Mouse (Mus musculus): Measurements from ENCODE around the gene Akna. TPM values are rescaled to one million over a fixed set of nuclear protein-coding genes. Genes with fewer than 3 reads are reported as not detected.

Gene Akna
- total RNA-seq, 2 experiments from 2014 or later = 3.4 TPM

DNA sequence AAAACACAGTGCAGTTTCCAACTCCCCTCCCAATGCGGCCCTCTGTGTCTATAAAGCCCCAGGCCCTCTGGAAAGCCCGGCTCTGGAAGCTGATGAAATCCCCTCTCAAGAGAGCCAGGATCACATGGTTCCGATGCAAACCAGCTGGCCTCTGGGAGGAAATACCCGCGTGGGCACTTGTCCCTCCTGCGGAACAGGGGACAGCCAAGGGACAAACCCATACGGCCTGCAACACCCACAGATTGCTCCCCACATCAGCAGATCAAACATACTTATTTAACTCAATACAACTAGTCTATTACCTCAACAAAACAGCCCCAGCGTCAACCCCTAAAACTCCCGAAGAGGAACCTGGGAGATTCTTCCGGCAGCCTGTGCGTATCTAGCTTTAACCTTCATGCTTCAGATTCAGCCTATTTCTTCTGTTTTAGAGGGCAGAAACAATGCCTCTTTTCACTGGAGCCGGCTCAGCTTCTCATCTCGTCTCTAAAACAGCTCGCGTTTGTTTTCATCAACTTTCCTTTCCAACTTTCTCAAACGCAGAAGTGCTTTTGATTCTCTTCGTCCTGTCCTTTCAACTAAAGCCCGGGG, 6.3 kb upstream of the Akna start:
- no peak for TF ChIP-seq CTCF (IDR thresholded peaks at IDR 0.05)
- H3K4me3 ChIP-seq = peak overlapping the region; percentile 64
- peak overlapping the region; percentile 9 for H3K27ac ChIP-seq
- intact Hi-C loops (cut with DNase I) = loop anchor here (5.0 kb wide), 1 partner anchor 227 kb away; no protein-coding TSS in a partner anchor
- DNase-seq (ENCODE audit: extremely low spot score in 1 of 2, low spot score in 2 of 2) = no peak

GRCm38 (mm10) chr4:63408649-63409048, 5.5 kb upstream of the Akna start:
- peak; percentile 79 for TF ChIP-seq CTCF (IDR thresholded peaks at IDR 0.05)
- Histone ChIP-seq H3K27ac (no peak overlapping the region), H3K4me3 (no peak overlapping the region)
- intact Hi-C loops (cut with DNase I) = loop anchor here (1.0 to 5.0 kb wide), 2 partner anchors 40 to 226 kb away; no protein-coding TSS in a partner anchor
- DNase-seq (ENCODE audit: extremely low spot score in 1 of 2, low spot score in 2 of 2) = peak; percentile 39 to 53

DNA sequence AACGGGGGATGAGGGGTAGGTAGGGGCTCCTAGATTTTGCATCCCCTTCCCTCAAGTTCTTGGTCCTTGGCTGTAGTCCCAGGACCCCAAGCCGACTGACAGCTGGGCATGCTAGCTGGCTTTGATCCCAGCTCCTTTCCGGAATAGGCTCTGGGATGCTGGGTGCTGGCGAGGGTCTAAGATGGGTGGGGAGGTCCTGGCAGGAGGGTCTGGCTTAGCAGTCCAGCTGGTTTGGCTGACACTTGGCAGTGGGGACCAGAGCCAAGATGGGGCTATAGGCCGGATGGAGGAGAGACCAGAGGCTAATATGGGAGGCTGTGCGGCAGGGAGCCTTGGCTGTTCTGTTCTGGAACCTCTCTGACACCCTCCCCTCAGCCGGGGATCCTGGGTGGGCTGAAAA, 5.1 kb upstream of the Akna start:
- TF ChIP-seq CTCF (IDR thresholded peaks at IDR 0.05) = no peak
- H3K27ac ChIP-seq = no peak overlapping the region
- DNase-seq (ENCODE audit: extremely low spot score in 1 of 2, low spot score in 2 of 2) = no peak
- intact Hi-C loops (cut with DNase I) = loop anchor here (1.0 to 5.0 kb wide), 2 partner anchors 40 to 226 kb away; no protein-coding TSS in a partner anchor
- no peak overlapping the region for H3K4me3 ChIP-seq

DNA sequence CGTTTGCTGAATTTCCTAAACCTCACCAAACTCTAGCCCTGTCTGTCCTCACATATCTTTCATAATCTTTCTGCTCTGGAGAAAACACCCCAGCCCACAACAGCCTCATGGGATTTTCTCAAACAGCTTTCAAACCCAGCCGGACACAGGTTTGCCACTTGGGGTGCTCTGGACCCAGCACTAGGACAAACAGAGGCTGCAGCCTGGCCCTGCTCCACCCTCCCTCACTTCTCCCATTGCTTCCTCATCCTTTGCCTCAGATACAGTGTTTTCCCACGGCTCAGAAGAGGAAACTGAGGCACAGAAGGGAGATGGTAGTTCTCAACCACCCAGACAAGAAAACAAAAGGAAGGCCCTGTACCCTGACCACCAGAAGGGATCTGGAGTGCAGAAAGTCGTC, 2.5 kb upstream of the Akna start:
- Histone ChIP-seq H3K27ac (no peak overlapping the region), H3K4me3 (no peak overlapping the region)
- TF ChIP-seq CTCF (IDR thresholded peaks at IDR 0.05) = no peak
- no peak for DNase-seq (ENCODE audit: extremely low spot score in 1 of 2, low spot score in 2 of 2)
- intact Hi-C loops (cut with DNase I) = loop anchor here (5.0 kb wide), 1 partner anchor 223 kb away; no protein-coding TSS in a partner anchor

GRCm38 (mm10) chr4:63405051-63405450, 1.9 kb upstream of the Akna start:
- H3K4me3 ChIP-seq = no peak overlapping the region
- intact Hi-C loops (cut with DNase I) = loop anchor here (5.0 kb wide), 1 partner anchor 223 kb away; no protein-coding TSS in a partner anchor
- no peak for TF ChIP-seq CTCF (IDR thresholded peaks at IDR 0.05)
- H3K27ac ChIP-seq = no peak overlapping the region
- no peak for DNase-seq (ENCODE audit: extremely low spot score in 1 of 2, low spot score in 2 of 2)

- intact Hi-C loops (cut with DNase I) = no loop called here
- no peak for DNase-seq (ENCODE audit: extremely low spot score in 1 of 2, low spot score in 2 of 2)
- Histone ChIP-seq H3K27ac (no peak overlapping the region), H3K4me3 (no peak overlapping the region)
- TF ChIP-seq CTCF (IDR thresholded peaks at IDR 0.05) = no peak
Observed at GRCm38 (mm10) chr4:63404205-63404604, 1.1 kb upstream of the Akna start.

- intact Hi-C loops (cut with DNase I) = no loop called here
- no peak for DNase-seq (ENCODE audit: extremely low spot score in 1 of 2, low spot score in 2 of 2)
- TF ChIP-seq CTCF (IDR thresholded peaks at IDR 0.05) = no peak
- Histone ChIP-seq H3K27ac (peak overlapping the region; percentile 77), H3K4me3 (peak overlapping the region; percentile 38)
Observed at GRCm38 (mm10) chr4:63402558-63402957, 596 bp downstream of the Akna start.

- DNase-seq (ENCODE audit: extremely low spot score in 1 of 2, low spot score in 2 of 2) = no peak
- intact Hi-C loops (cut with DNase I) = no loop called here
- TF ChIP-seq CTCF (IDR thresholded peaks at IDR 0.05) = no peak
- Histone ChIP-seq H3K4me3 (no peak overlapping the region; the same call in 1 of the 2 replicates), H3K27ac (no peak overlapping the region; the same call in 1 of the 2 replicates)
Observed at GRCm38 (mm10) chr4:63402056-63402455, 1.1 kb downstream of the Akna start.

DNA sequence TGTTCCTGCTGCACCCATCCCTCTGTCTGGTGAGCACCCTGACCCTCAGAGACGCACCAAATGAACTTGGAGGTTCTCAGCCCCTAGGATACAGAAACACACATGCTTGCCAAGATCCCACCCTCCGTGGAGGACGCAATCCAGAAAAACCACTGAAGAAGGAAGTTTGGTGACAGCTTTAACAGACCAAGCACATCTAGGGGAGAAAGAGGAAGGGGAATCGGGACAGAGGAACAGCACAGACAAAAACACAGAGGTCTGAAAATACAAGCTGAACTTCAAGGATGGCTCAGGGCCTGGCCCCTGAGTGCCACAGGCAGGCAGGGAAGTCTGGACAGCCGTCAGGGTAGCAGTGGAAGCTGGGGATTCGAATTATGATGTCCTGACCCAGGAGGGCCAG, 1.5 kb downstream of the Akna start:
- Histone ChIP-seq H3K27ac (0 out of 2 replicates have a peak overlapping the region, but pooled peaks have one; percentile 32), H3K4me3 (no peak overlapping the region)
- no peak for DNase-seq (ENCODE audit: extremely low spot score in 1 of 2, low spot score in 2 of 2)
- no peak for TF ChIP-seq CTCF (IDR thresholded peaks at IDR 0.05)
- intact Hi-C loops (cut with DNase I) = no loop called here

GRCm38 (mm10) chr4:63400541-63401306, 2.4 kb downstream of the Akna start:
- no peak for DNase-seq (ENCODE audit: extremely low spot score in 1 of 2, low spot score in 2 of 2)
- no peak for TF ChIP-seq CTCF (IDR thresholded peaks at IDR 0.05)
- Histone ChIP-seq H3K4me3 (no peak overlapping the region), H3K27ac (no peak overlapping the region)
- intact Hi-C loops (cut with DNase I) = no loop called here

- Histone ChIP-seq H3K27ac (no peak overlapping the region), H3K4me3 (no peak overlapping the region)
- intact Hi-C loops (cut with DNase I) = no loop called here
- DNase-seq (ENCODE audit: extremely low spot score in 1 of 2, low spot score in 2 of 2) = no peak
- no peak for TF ChIP-seq CTCF (IDR thresholded peaks at IDR 0.05)
Observed at GRCm38 (mm10) chr4:63399691-63400270, 3.4 kb downstream of the Akna start.

All from left cerebral cortex, adult 2 months (tissue).